Mouse (Mus musculus): Measurements from ENCODE around the gene Suclg2.

- TF ChIP-seq CTCF (IDR thresholded peaks at IDR 0.05; ENCODE audit: extremely low read depth, insufficient read depth, insufficient read length, insufficient replicate concordance), result no peak
- TF ChIP-seq POLR2A (IDR thresholded peaks at IDR 0.05; ENCODE audit: low read depth, low read length), result no peak
Observed at GRCm38 (mm10) chr6:95731570-95732367, 13.2 kb upstream of the Suclg2 start.

Data from spleen, adult 2 months (tissue).